Mouse (Mus musculus): ENCODE results near the gene Supt16. TPM values are rescaled to one million over a fixed set of nuclear protein-coding genes. Genes with fewer than 3 reads are reported as not detected.

Supt16 gene
- polyA plus RNA-seq, 1 experiment from 2014 or later, result 88.3 TPM

- 16% methylated on average over 3 of the region's 3 CpGs for WGBS
- peaks cover 55% of the 10 kb centered on the region for H3K36me3 ChIP-seq
- H3K4me3 ChIP-seq, result peak overlapping the region; percentile 88
- H3K27me3 ChIP-seq (ENCODE audit: low read depth, poor library complexity, severe bottlenecking), result no peaks in the 10 kb centered on the region
- H3K4me1 ChIP-seq, result peaks cover 29% of the 10 kb centered on the region
- no peaks in the 10 kb centered on the region for H3K9me3 ChIP-seq (replicated peaks)
- no peak overlapping the region for H3K27ac ChIP-seq (replicated peaks)
- DNase-seq (ENCODE audit: low spot score), result peak; percentile 56
These were observed 1.5 kb downstream of the Supt16 start for GRCm38 (mm10) chr14:52195691-52196090.

GRCm38 (mm10) chr14:52190740-52191359 is 6.4 kb downstream of the Supt16 start:
- Histone ChIP-seq H3K9me3 (replicated peaks) (no peaks in the 10 kb centered on the region), H3K4me1 (peaks cover 10% of the 10 kb centered on the region), H3K27me3 (ENCODE audit: low read depth, poor library complexity, severe bottlenecking) (no peaks in the 10 kb centered on the region), H3K27ac (replicated peaks) (no peak overlapping the region), H3K4me3 (no peak overlapping the region), H3K36me3 (peaks cover 54% of the 10 kb centered on the region)
- DNase-seq (ENCODE audit: low spot score), result peak; percentile 37

- no peaks in the 10 kb centered on the region for H3K4me1 ChIP-seq
- no peak overlapping the region for H3K4me3 ChIP-seq
- no peak for DNase-seq (ENCODE audit: low spot score)
- H3K36me3 ChIP-seq, result peaks cover 59% of the 10 kb centered on the region
- WGBS, result 94% methylated on average over 2 of the region's 2 CpGs
- H3K9me3 ChIP-seq (replicated peaks), result no peaks in the 10 kb centered on the region
- no peaks in the 10 kb centered on the region for H3K27me3 ChIP-seq (ENCODE audit: low read depth, poor library complexity, severe bottlenecking)
- no peak overlapping the region for H3K27ac ChIP-seq (replicated peaks)
These were observed 7.7 kb downstream of the Supt16 start for GRCm38 (mm10) chr14:52189519-52189918.

- H3K36me3 ChIP-seq, result peaks cover 59% of the 10 kb centered on the region
- WGBS, result 92% methylated on average over 1 of the region's 1 CpGs
- no peak for DNase-seq (ENCODE audit: low spot score)
- H3K4me3 ChIP-seq, result no peak overlapping the region
- H3K27me3 ChIP-seq (ENCODE audit: low read depth, poor library complexity, severe bottlenecking), result no peaks in the 10 kb centered on the region
- H3K4me1 ChIP-seq, result no peaks in the 10 kb centered on the region
- no peak overlapping the region for H3K27ac ChIP-seq (replicated peaks)
- no peaks in the 10 kb centered on the region for H3K9me3 ChIP-seq (replicated peaks)
These were observed 8.4 kb downstream of the Supt16 start for GRCm38 (mm10) chr14:52188788-52189187.

- 98% methylated on average over 2 of the region's 2 CpGs for WGBS
- Histone ChIP-seq H3K9me3 (replicated peaks) (no peaks in the 10 kb centered on the region), H3K27ac (replicated peaks) (no peak overlapping the region), H3K4me3 (no peak overlapping the region), H3K36me3 (peaks cover 97% of the 10 kb centered on the region), H3K4me1 (no peaks in the 10 kb centered on the region), H3K27me3 (ENCODE audit: low read depth, poor library complexity, severe bottlenecking) (no peaks in the 10 kb centered on the region)
- no peak for DNase-seq (ENCODE audit: low spot score)
These were observed 30.6 kb downstream of the Supt16 start for GRCm38 (mm10) chr14:52166571-52166970.

GRCm38 (mm10) chr14:52160911-52161310 is 36.3 kb downstream of the Supt16 start:
- Histone ChIP-seq H3K27me3 (ENCODE audit: low read depth, poor library complexity, severe bottlenecking) (no peaks in the 10 kb centered on the region), H3K9me3 (replicated peaks) (no peaks in the 10 kb centered on the region), H3K36me3 (peaks cover 84% of the 10 kb centered on the region), H3K4me3 (no peak overlapping the region), H3K27ac (replicated peaks) (no peak overlapping the region), H3K4me1 (no peaks in the 10 kb centered on the region)
- no peak for DNase-seq (ENCODE audit: low spot score)
- 89% methylated on average over 6 of the region's 6 CpGs for WGBS

GRCm38 (mm10) chr14:52155008-52155407 is 42.2 kb downstream of the Supt16 start:
- Histone ChIP-seq H3K4me1 (peaks cover 16% of the 10 kb centered on the region), H3K27ac (replicated peaks) (no peak overlapping the region), H3K9me3 (replicated peaks) (no peaks in the 10 kb centered on the region), H3K27me3 (ENCODE audit: low read depth, poor library complexity, severe bottlenecking) (no peaks in the 10 kb centered on the region), H3K36me3 (peaks cover 28% of the 10 kb centered on the region), H3K4me3 (no peak overlapping the region)
- DNase-seq (ENCODE audit: low spot score), result no peak
- WGBS, result 84% methylated on average over 2 of the region's 2 CpGs

- Histone ChIP-seq H3K27ac (replicated peaks) (no peak overlapping the region), H3K27me3 (ENCODE audit: low read depth, poor library complexity, severe bottlenecking) (no peaks in the 10 kb centered on the region), H3K9me3 (replicated peaks) (no peaks in the 10 kb centered on the region), H3K4me3 (no peak overlapping the region), H3K36me3 (peaks cover 4% of the 10 kb centered on the region), H3K4me1 (peaks cover 16% of the 10 kb centered on the region)
- DNase-seq (ENCODE audit: low spot score), result no peak
- WGBS, result 51% methylated on average over 3 of the region's 3 CpGs
These were observed 44.6 kb downstream of the Supt16 start for GRCm38 (mm10) chr14:52152613-52153012.

- H3K36me3 ChIP-seq, result no peaks in the 10 kb centered on the region
- DNase-seq (ENCODE audit: low spot score), result peak; percentile 21
- no peaks in the 10 kb centered on the region for H3K9me3 ChIP-seq (replicated peaks)
- H3K27ac ChIP-seq (replicated peaks), result no peak overlapping the region
- peaks cover 16% of the 10 kb centered on the region for H3K4me1 ChIP-seq
- H3K27me3 ChIP-seq (ENCODE audit: low read depth, poor library complexity, severe bottlenecking), result no peaks in the 10 kb centered on the region
- peak overlapping the region; percentile 26; the same call in 1 of the 2 replicates for H3K4me3 ChIP-seq
- 39% methylated on average over 7 of the region's 7 CpGs for WGBS
These were observed 45.0 kb downstream of the Supt16 start for GRCm38 (mm10) chr14:52152179-52152578.

- WGBS, result 73% methylated on average over 4 of the region's 4 CpGs
- no peak overlapping the region for H3K4me3 ChIP-seq
- no peaks in the 10 kb centered on the region for H3K9me3 ChIP-seq (replicated peaks)
- H3K36me3 ChIP-seq, result no peaks in the 10 kb centered on the region
- peaks cover 16% of the 10 kb centered on the region for H3K4me1 ChIP-seq
- no peaks in the 10 kb centered on the region for H3K27me3 ChIP-seq (ENCODE audit: low read depth, poor library complexity, severe bottlenecking)
- no peak overlapping the region for H3K27ac ChIP-seq (replicated peaks)
- DNase-seq (ENCODE audit: low spot score), result no peak
These were observed 47.3 kb downstream of the Supt16 start for GRCm38 (mm10) chr14:52149888-52150287.

GRCm38 (mm10) chr14:52146540-52146939 is 50.7 kb downstream of the Supt16 start:
- no peak for DNase-seq (ENCODE audit: low spot score)
- WGBS, result 58% methylated on average over 4 of the region's 4 CpGs
- H3K4me3 ChIP-seq, result no peak overlapping the region

GRCm38 (mm10) chr14:52144165-52144564 is 53.1 kb downstream of the Supt16 start:
- Histone ChIP-seq H3K36me3 (no peaks in the 10 kb centered on the region), H3K9me3 (replicated peaks) (no peaks in the 10 kb centered on the region), H3K27ac (replicated peaks) (no peak overlapping the region), H3K27me3 (ENCODE audit: low read depth, poor library complexity, severe bottlenecking) (no peaks in the 10 kb centered on the region), H3K4me3 (no peak overlapping the region), H3K4me1 (no peaks in the 10 kb centered on the region)
- 84% methylated on average over 4 of the region's 4 CpGs for WGBS
- no peak for DNase-seq (ENCODE audit: low spot score)

More at GRCm38 (mm10) chr14:52146540-52146939, 50.7 kb downstream of the Supt16 start:
- Histone ChIP-seq H3K36me3 (no peaks in the 10 kb centered on the region), H3K4me1 (no peaks in the 10 kb centered on the region), H3K27me3 (ENCODE audit: low read depth, poor library complexity, severe bottlenecking) (no peaks in the 10 kb centered on the region), H3K27ac (replicated peaks) (no peak overlapping the region), H3K9me3 (replicated peaks) (no peaks in the 10 kb centered on the region)

- Histone ChIP-seq H3K9me3 (replicated peaks) (no peaks in the 10 kb centered on the region), H3K27me3 (ENCODE audit: low read depth, poor library complexity, severe bottlenecking) (no peaks in the 10 kb centered on the region), H3K4me3 (no peak overlapping the region), H3K27ac (replicated peaks) (no peak overlapping the region), H3K36me3 (no peaks in the 10 kb centered on the region), H3K4me1 (no peaks in the 10 kb centered on the region)
- WGBS, result 80% methylated on average over 16 of the region's 16 CpGs
- DNase-seq (ENCODE audit: low spot score), result no peak
These were observed 55.6 kb downstream of the Supt16 start for GRCm38 (mm10) chr14:52141445-52142127.
